Mouse (Mus musculus) kidney, adult 18-20 months (tissue): ENCODE results near the gene L3mbtl1.

Experiments
- DNase-seq: peaks from one replicate; pipeline ENCODE4 v3.0.0; 2021

The L3mbtl1 gene

GRCm38 (mm10) chr2:162999744-163000143 lies 56.5 kb downstream of the L3mbtl1 start:
- peak; percentile 45 for DNase-seq

GRCm38 (mm10) chr2:163001071-163001470 lies 57.8 kb downstream of the L3mbtl1 start:
- DNase-seq: no peak

- no peak for DNase-seq
These were observed 64.0 kb downstream of the L3mbtl1 start for GRCm38 (mm10) chr2:163007299-163007698.

- peak; percentile 96 for DNase-seq
These were observed 73.9 kb downstream of the L3mbtl1 start, which contains the start of gene Ift52 for GRCm38 (mm10) chr2:163016916-163017743. Gene Ift52 (plus strand): TSS chr2:163017354.
